20 mouse cellular contexts compared by ENCODE assay signal in the genomic region with DNA sequence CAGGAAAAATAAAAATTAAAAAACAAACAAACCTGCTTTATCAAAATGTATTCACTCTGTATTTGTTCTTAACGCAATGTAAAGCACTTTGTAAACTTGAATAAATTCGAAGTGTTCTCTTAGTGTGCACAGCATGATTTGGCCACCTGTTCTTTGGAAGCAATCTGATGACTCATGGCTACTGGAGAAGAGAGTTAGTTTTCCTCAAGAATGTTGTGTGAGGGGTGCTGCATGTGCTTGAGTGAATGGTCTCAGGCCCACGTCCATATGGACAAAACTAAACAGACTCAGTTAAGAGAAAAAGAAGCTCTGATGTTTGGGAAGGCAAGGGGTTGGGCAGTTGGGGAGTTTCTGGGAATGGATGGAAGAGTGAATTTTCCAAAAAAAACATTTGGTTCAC.
A peak's percentile ranks its signal among the peaks of the same experiment; 100 is the strongest.
DNase-seq lines count a peak whose midpoint lies in the region; TF ChIP-seq lines count a peak whose summit lies in the region.
"Had no signal": no experiment of that assay in that cellular context is flagged by ENCODE, and none has a peak within 500 bp of the region (broad histone marks: within the 10 kb centered on the region; RNA-seq: fewer than 3 reads in every experiment).

No protein-coding gene starts in this region.

- no peak overlapping the region for H3ac ChIP-seq in myocyte (ENCODE audit: control insufficient read depth, insufficient read length)

- H3K79me2 ChIP-seq in myocyte (ENCODE audit: control insufficient read depth, insufficient read depth): no peaks in the 10 kb centered on the region

- no peak overlapping the region for H3K4me2 ChIP-seq in myocyte (ENCODE audit: low read depth)
- H3K4me2 ChIP-seq: forebrain, embryonic 13.5 days; heart, embryonic 11.5 days; heart, embryonic 15.5 days; hindbrain, embryonic 13.5 days had no signal

- no peak overlapping the region for H3K4me3 ChIP-seq in myocyte
- H3K4me3 ChIP-seq: embryonic facial prominence, embryonic 10.5 days; forebrain, embryonic 13.5 days; heart, adult 2 months; heart, embryonic 15.5 days; hindbrain, embryonic 13.5 days had no signal

- no peaks in the 10 kb centered on the region for H3K36me3 ChIP-seq in myocyte (ENCODE audit: control insufficient read depth, insufficient read depth)
- H3K36me3 ChIP-seq: embryonic facial prominence, embryonic 10.5 days; heart, embryonic 15.5 days; hindbrain, embryonic 13.5 days had no signal

- no peak for TF ChIP-seq POLR2A in myocyte (IDR thresholded peaks at IDR 0.05; ENCODE audit: insufficient read length, low read depth)

- no peaks in the 10 kb centered on the region for H3K27me3 ChIP-seq in myocyte (ENCODE audit: control insufficient read depth, insufficient read depth, insufficient read length)
- H3K27me3 ChIP-seq: forebrain, embryonic 13.5 days; heart, embryonic 15.5 days; hindbrain, embryonic 13.5 days had no signal

- DNase-seq in layer of hippocampus, adult 9-11 months: peak; percentile 23
- DNase-seq in layer of hippocampus, adult 11-12 months (ENCODE audit: low spot score): no peak
- DNase-seq in right cerebral cortex, adult 18-20 months: peak; percentile 15
- DNase-seq in right cerebral cortex, postnatal 14 days: no peak
- peak; percentile 64 for DNase-seq in telencephalon, adult 2 months (ENCODE audit: low read depth, low spot score)
- no peak for DNase-seq in neural tube, embryonic 10.5 days (ENCODE audit: extremely low spot score, low spot score)
- DNase-seq: adrenal gland, adult 2 months; adrenal gland, postnatal 25 days; cerebellum, adult 2 months; cerebellum, postnatal 10 days; forebrain, postnatal 0 days; gastrocnemius, postnatal 14 days; heart, adult 2 months; heart, postnatal 14 days had no signal

TF ChIP-seq in myocyte, 11 proteins besides CTCF, POLR2A, EP300 and RAD21:
- no peak for TF ChIP-seq E2F4 (IDR thresholded peaks at IDR 0.05; ENCODE audit: insufficient read depth)
- TF ChIP-seq MYOD1 (IDR thresholded peaks at IDR 0.05; ENCODE audit: control insufficient read depth in 1 of 3, insufficient read length in 2 of 3, low read depth in 2 of 3): peak in 2 of 3 experiments; percentile 28 to 36

Comparison
In these comparisons a context has a peak if more than half of its experiments do, and no peak if none do; other contexts are left out.
1. DNase-seq: peak in layer of hippocampus, adult 9-11 months (single experiment), right cerebral cortex, adult 18-20 months (single experiment) and telencephalon, adult 2 months (single experiment); none in layer of hippocampus, adult 11-12 months (single experiment), right cerebral cortex, postnatal 14 days (single experiment) and neural tube, embryonic 10.5 days (single experiment).